Mouse (Mus musculus) limb, embryonic 11.5 days (tissue): ENCODE measurements at regions not wholly inside any gene's neighbourhood (a gene's known extent, or its start where the extent isn't known, plus 50 kb on each side); places are given as distances from the start of the nearest gene placed in this dataset.

ENCODE experiments used
- ATAC-seq: fragments of 200-750 bp; cut with Nextera tagmentation; 2 replicates; pipeline ENCODE4 v1.8.0; 2017; ENCODE audit warnings: low read depth; ENCODE audit not compliant: insufficient number of reproducible peaks, low FRiP score, low TSS enrichment
- DNase-seq: peaks from one replicate; pipeline ENCODE4 v3.0.0-alpha.2; 2015; ENCODE audit warnings: low spot score
- H3K27ac ChIP-seq: fragments of 300-500 bp; sonication (generic); replicated peaks from 2 replicates; pipeline ENCODE4 v1.5.1; 2014; ENCODE audit warnings: low read depth, mild to moderate bottlenecking, low read length
- H3K27me3 ChIP-seq: fragments of 300-500 bp; sonication (generic); 2 replicates; pipeline ENCODE4 v1.6.1; 2014; ENCODE audit warnings: mild to moderate bottlenecking, low read length, mixed read lengths; ENCODE audit not compliant: control insufficient read depth, insufficient read depth
- H3K36me3 ChIP-seq: fragments of 300-500 bp; sonication (generic); 2 replicates; pipeline ENCODE4 v1.6.1; 2014; ENCODE audit warnings: mild to moderate bottlenecking, low read length, moderate library complexity, mixed read lengths; ENCODE audit not compliant: control insufficient read depth, insufficient read depth
- H3K4me1 ChIP-seq: fragments of 300-500 bp; sonication (generic); 2 replicates; pipeline ENCODE4 v1.6.1; 2014; ENCODE audit warnings: low read length, mixed read lengths; ENCODE audit not compliant: control insufficient read depth, insufficient read depth
- H3K4me2 ChIP-seq: fragments of 300-500 bp; sonication (generic); 2 replicates; pipeline ENCODE4 v1.6.1; 2014; ENCODE audit warnings: low read depth, mild to moderate bottlenecking, moderate library complexity; ENCODE audit not compliant: severe bottlenecking
- H3K4me3 ChIP-seq: fragments of 300-500 bp; sonication (generic); 2 replicates; pipeline ENCODE4 v1.5.1; 2014; ENCODE audit warnings: low read depth, low read length
- H3K9ac ChIP-seq: fragments of 300-500 bp; sonication (generic); 2 replicates; pipeline ENCODE4 v1.6.1; 2014; ENCODE audit warnings: mild to moderate bottlenecking, low read length
- H3K9me3 ChIP-seq: fragments of 300-500 bp; sonication (generic); 2 replicates; pipeline ENCODE4 v1.6.1; 2016; ENCODE audit warnings: low read length; ENCODE audit not compliant: control insufficient read depth
- WGBS: fragments of 180-500 bp; shearing (Covaris S2); extraction: QIAGEN DNeasy Blood & Tissue Kit; methylation state at CpG from one replicate; pipeline ENCODE4 v1.1.7; 2014; 5-methylcytosine and 5-hydroxymethylcytosine counted together

GRCm38 (mm10) chr8:103741395-103741794 lies 360.0 kb upstream of the Cdh5 start:
- H3K27ac ChIP-seq: no peak overlapping the region
- H3K4me1 ChIP-seq: no peaks in the 10 kb centered on the region
- no peaks in the 10 kb centered on the region for H3K27me3 ChIP-seq
- DNase-seq (no peak), ATAC-seq (no peak)
- H3K9ac ChIP-seq: no peak overlapping the region
- no peak overlapping the region for H3K4me3 ChIP-seq
- no peaks in the 10 kb centered on the region for H3K9me3 ChIP-seq
- no peaks in the 10 kb centered on the region for H3K36me3 ChIP-seq
- 80% methylated on average over 8 of the region's 8 CpGs for WGBS
- H3K4me2 ChIP-seq: no peak overlapping the region

GRCm38 (mm10) chr8:103748734-103749133 lies 352.7 kb upstream of the Cdh5 start:
- H3K9me3 ChIP-seq: no peaks in the 10 kb centered on the region
- 59% methylated on average over 4 of the region's 4 CpGs for WGBS
- no peak for DNase-seq
- no peak for ATAC-seq
- no peak overlapping the region for H3K9ac ChIP-seq
- H3K36me3 ChIP-seq: no peaks in the 10 kb centered on the region
- H3K4me3 ChIP-seq: no peak overlapping the region
- H3K27ac ChIP-seq: no peak overlapping the region
- no peaks in the 10 kb centered on the region for H3K27me3 ChIP-seq
- no peak overlapping the region for H3K4me2 ChIP-seq
- H3K4me1 ChIP-seq: peaks cover 9% of the 10 kb centered on the region

- no peaks in the 10 kb centered on the region for H3K27me3 ChIP-seq
- no peak overlapping the region for H3K4me2 ChIP-seq
- ATAC-seq (0 out of 2 replicates have a peak, but pooled peaks have one; percentile 44), DNase-seq (peak; percentile 29)
- no peak overlapping the region for H3K27ac ChIP-seq
- H3K9ac ChIP-seq: 0 out of 2 replicates have a peak overlapping the region, but pooled peaks have one; percentile 4
- H3K4me1 ChIP-seq: peaks cover 9% of the 10 kb centered on the region
- WGBS: 52% methylated on average over 12 of the region's 12 CpGs
- H3K36me3 ChIP-seq: no peaks in the 10 kb centered on the region
- no peaks in the 10 kb centered on the region for H3K9me3 ChIP-seq
- no peak overlapping the region for H3K4me3 ChIP-seq
Observed at GRCm38 (mm10) chr8:103750278-103751097, 350.9 kb upstream of the Cdh5 start.

GRCm38 (mm10) chr8:103751161-103751560 lies 350.3 kb upstream of the Cdh5 start:
- Histone ChIP-seq H3K36me3 (no peaks in the 10 kb centered on the region), H3K27ac (no peak overlapping the region), H3K27me3 (no peaks in the 10 kb centered on the region), H3K4me2 (no peak overlapping the region), H3K4me1 (peaks cover 9% of the 10 kb centered on the region), H3K4me3 (no peak overlapping the region), H3K9me3 (no peaks in the 10 kb centered on the region), H3K9ac (no peak overlapping the region)
- DNase-seq (no peak), ATAC-seq (no peak)
- 78% methylated on average over 2 of the region's 2 CpGs for WGBS

GRCm38 (mm10) chr8:103763821-103764220 lies 337.6 kb upstream of the Cdh5 start:
- H3K4me1 ChIP-seq: no peaks in the 10 kb centered on the region
- no peaks in the 10 kb centered on the region for H3K27me3 ChIP-seq
- no peak overlapping the region for H3K4me3 ChIP-seq
- ATAC-seq (no peak), DNase-seq (no peak)
- WGBS: 87% methylated on average over 1 of the region's 1 CpGs
- H3K27ac ChIP-seq: no peak overlapping the region
- no peaks in the 10 kb centered on the region for H3K36me3 ChIP-seq
- no peaks in the 10 kb centered on the region for H3K9me3 ChIP-seq
- no peak overlapping the region for H3K4me2 ChIP-seq
- H3K9ac ChIP-seq: no peak overlapping the region

GRCm38 (mm10) chr8:103779658-103780057 lies 321.8 kb upstream of the Cdh5 start:
- Histone ChIP-seq H3K36me3 (no peaks in the 10 kb centered on the region), H3K9me3 (no peaks in the 10 kb centered on the region), H3K9ac (no peak overlapping the region), H3K27ac (no peak overlapping the region), H3K27me3 (no peaks in the 10 kb centered on the region), H3K4me2 (no peak overlapping the region), H3K4me1 (no peaks in the 10 kb centered on the region), H3K4me3 (no peak overlapping the region)
- ATAC-seq (no peak), DNase-seq (no peak)
- 85% methylated on average over 6 of the region's 6 CpGs for WGBS

- WGBS: 73% methylated on average over 3 of the region's 3 CpGs
Observed at GRCm38 (mm10) chr8:103788308-103788707, 313.1 kb upstream of the Cdh5 start.

GRCm38 (mm10) chr8:103793331-103793730 lies 308.1 kb upstream of the Cdh5 start:
- ATAC-seq: no peak
- H3K9me3 ChIP-seq: no peaks in the 10 kb centered on the region
- H3K27me3 ChIP-seq: no peaks in the 10 kb centered on the region
- H3K36me3 ChIP-seq: no peaks in the 10 kb centered on the region
- no peak overlapping the region for H3K4me2 ChIP-seq
- H3K4me3 ChIP-seq: no peak overlapping the region
- no peaks in the 10 kb centered on the region for H3K4me1 ChIP-seq
- no peak overlapping the region for H3K9ac ChIP-seq
- no peak overlapping the region for H3K27ac ChIP-seq
- DNase-seq: no peak
- WGBS: 92% methylated on average over 1 of the region's 1 CpGs

More at GRCm38 (mm10) chr8:103788308-103788707, 313.1 kb upstream of the Cdh5 start:
- Histone ChIP-seq H3K27me3 (no peaks in the 10 kb centered on the region), H3K9ac (no peak overlapping the region), H3K4me1 (no peaks in the 10 kb centered on the region), H3K36me3 (no peaks in the 10 kb centered on the region), H3K4me2 (no peak overlapping the region), H3K9me3 (no peaks in the 10 kb centered on the region), H3K27ac (no peak overlapping the region), H3K4me3 (no peak overlapping the region)
- ATAC-seq (no peak), DNase-seq (no peak)
